Mouse (Mus musculus) embryo, embryonic 9.5 days (tissue): Measurements from ENCODE around the gene 1700025C18Rik.
A peak's percentile ranks its signal among the peaks of the same experiment; 100 is the strongest.

Experiments
- DNase-seq: peaks from one replicate; pipeline ENCODE4 v3.0.0-alpha.2; 2017; ENCODE audit errors: extremely low spot score

1700025C18Rik gene

GRCm38 (mm10) chr2:165078045-165078444 lies 12.5 kb downstream of the 1700025C18Rik start:
- DNase-seq: no peak

GRCm38 (mm10) chr2:165077055-165077454 lies 13.5 kb downstream of the 1700025C18Rik start:
- no peak for DNase-seq

- peak; percentile 79 for DNase-seq
Measured at GRCm38 (mm10) chr2:165074937-165075336, 15.6 kb downstream of the 1700025C18Rik start.

GRCm38 (mm10) chr2:165074081-165074884 lies 16.3 kb downstream of the 1700025C18Rik start:
- no peak for DNase-seq

GRCm38 (mm10) chr2:165073381-165073781 lies 17.2 kb downstream of the 1700025C18Rik start:
- DNase-seq: no peak

- DNase-seq: peak; percentile 81
Measured at GRCm38 (mm10) chr2:165070096-165070816, 20.3 kb downstream of the 1700025C18Rik start.

- DNase-seq: no peak
Measured at GRCm38 (mm10) chr2:165068806-165069205, 21.7 kb downstream of the 1700025C18Rik start.

- DNase-seq: no peak
Measured at GRCm38 (mm10) chr2:165064489-165064888, 26.1 kb downstream of the 1700025C18Rik start.

- no peak for DNase-seq
Measured at GRCm38 (mm10) chr2:165061638-165062433, 28.7 kb downstream of the 1700025C18Rik start.

GRCm38 (mm10) chr2:165059961-165060360 lies 30.6 kb downstream of the 1700025C18Rik start:
- no peak for DNase-seq

- DNase-seq: no peak
Measured at GRCm38 (mm10) chr2:165056377-165057085, 34.0 kb downstream of the 1700025C18Rik start.

- peak; percentile 49 for DNase-seq
Measured at GRCm38 (mm10) chr2:165055905-165056304, 34.6 kb downstream of the 1700025C18Rik start.

GRCm38 (mm10) chr2:165054888-165055852 lies 35.4 kb downstream of the 1700025C18Rik start, which contains the start of gene Cd40:
Cd40 (plus strand) TSS chr2:165055627.
- DNase-seq: peak; percentile 82

- DNase-seq: no peak
Measured at GRCm38 (mm10) chr2:165051566-165051965, 39.0 kb downstream of the 1700025C18Rik start.

GRCm38 (mm10) chr2:165050826-165051548 lies 39.6 kb downstream of the 1700025C18Rik start:
- no peak for DNase-seq

- DNase-seq: no peak
Measured at GRCm38 (mm10) chr2:165049044-165049443, 41.5 kb downstream of the 1700025C18Rik start.

- DNase-seq: no peak
Measured at GRCm38 (mm10) chr2:165043729-165044128, 46.8 kb downstream of the 1700025C18Rik start.

GRCm38 (mm10) chr2:165043090-165043636 lies 47.4 kb downstream of the 1700025C18Rik start:
- peak; percentile 45 for DNase-seq

GRCm38 (mm10) chr2:165042126-165042525 lies 48.4 kb downstream of the 1700025C18Rik start:
- DNase-seq: no peak
